7 mouse cellular contexts compared by ENCODE assay signal in the genomic region with DNA sequence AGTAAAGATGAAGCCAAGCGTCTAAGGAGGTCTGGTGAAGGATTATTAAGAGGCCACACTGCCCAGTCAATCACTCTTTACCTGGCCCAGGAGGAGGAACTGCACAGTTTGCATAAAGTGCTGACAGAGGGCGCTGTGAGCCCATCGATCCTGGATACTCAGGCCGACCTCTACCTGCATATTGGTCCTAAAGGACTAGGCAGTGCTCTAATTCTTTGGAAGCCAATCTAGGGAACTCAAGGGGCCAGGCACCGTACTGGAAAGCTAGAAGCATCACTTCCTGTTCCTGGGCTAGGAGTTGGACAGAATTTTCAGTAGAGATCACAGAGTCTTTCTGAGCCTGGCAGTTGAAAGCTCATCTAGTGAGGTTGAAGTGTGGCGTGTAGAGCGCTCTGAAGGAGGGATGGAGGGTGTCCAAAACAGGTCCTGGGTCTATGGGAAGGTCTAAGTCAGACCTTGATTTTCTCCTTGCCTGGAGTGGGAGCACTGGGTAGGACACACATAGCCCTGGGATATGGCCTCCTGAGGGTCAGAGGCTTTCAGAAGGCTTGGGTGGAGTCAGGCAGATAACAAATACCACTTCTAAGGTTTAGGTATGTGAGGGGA. TPM values are rescaled to one million over a fixed set of nuclear protein-coding genes. Genes with fewer than 3 reads are reported as not detected.
DNase-seq lines count a peak whose midpoint lies in the region; ATAC-seq and TF ChIP-seq lines count a peak whose summit lies in the region.

No protein-coding gene starts in this region.

- intact Hi-C loops in gastrocnemius, postnatal 14 days (cut with DNase I; ENCODE audit: low total_unique reads), result no loop called here

- H3K4me3 ChIP-seq in bone marrow, adult 2 months (replicated peaks; ENCODE audit: control insufficient read depth, low read depth, low read length), result no peak overlapping the region

- peak; percentile 27; the same call in 1 of the 2 replicates for ATAC-seq in megakaryocyte, adult 5-6 weeks (ENCODE audit: poor library complexity, severe bottlenecking)

- WGBS in bone marrow, adult 2 months, result 12% methylated on average over 7 of the region's 7 CpGs

- no peak overlapping the region; the same call in 1 of the 2 replicates for H3K27ac ChIP-seq in bone marrow, adult 2 months (ENCODE audit: control insufficient read depth, insufficient read depth, low read depth, low read length, poor library complexity)

- peaks cover 6% of the 10 kb centered on the region; the same call in 1 of the 2 replicates for H3K4me1 ChIP-seq in bone marrow, adult 2 months (ENCODE audit: control insufficient read depth, insufficient read depth, low read length)

- peak; percentile 52 to 63 for DNase-seq in urinary bladder, adult 18-20 months (ENCODE audit: low spot score in 2 of 2)
- DNase-seq in urinary bladder, postnatal 10 days (ENCODE audit: low spot score), result no peak
- DNase-seq in gastrocnemius, postnatal 14 days, result peak; percentile 52
- DNase-seq in kidney, adult 9 months, result peak; percentile 89
- DNase-seq in thymus, postnatal 4 days, result peak; percentile 81

- TF ChIP-seq CTCF in bone marrow, adult 2 months (IDR thresholded peaks at IDR 0.05; ENCODE audit: control insufficient read depth, insufficient read depth, low read length), result peak; percentile 84

- TF ChIP-seq POLR2A in bone marrow, adult 2 months (IDR thresholded peaks at IDR 0.05; ENCODE audit: borderline replicate concordance, control insufficient read depth, low read depth, low read length), result no peak

RNA-seq across cellular contexts. Expression of a gene that starts 4.4 kb away (rescaled TPM):
- polyA plus RNA-seq in bone marrow, adult 2 months (2011; ENCODE audit: insufficient read depth, insufficient read length, low replicate concordance, missing spikeins), result 0.59 and 1.6 TPM in 2 replicates
- under 1 TPM; 0.16 to 0.39 TPM for total RNA-seq in gastrocnemius, postnatal 14 days (2021)
- 0.39 and 0.80 TPM in 2 replicates for total RNA-seq in megakaryocyte, adult 5-6 weeks (2015)
- 0.55 TPM in 1 of 2 replicates, not detected in the other for total RNA-seq in megakaryocyte, adult 5-6 weeks (2017)

RNA-seq across cellular contexts. Expression of a gene that starts 4.8 kb away (rescaled TPM):
- polyA plus RNA-seq in bone marrow, adult 2 months (2011; ENCODE audit: insufficient read depth, insufficient read length, low replicate concordance, missing spikeins), result 47.8 and 69.5 TPM in 2 replicates
- total RNA-seq in gastrocnemius, postnatal 14 days (2021), result 10 to 100 TPM; 74.0 to 85.6 TPM
- 142 and 167 TPM in 2 replicates for total RNA-seq in megakaryocyte, adult 5-6 weeks (2015)
- 159 and 189 TPM in 2 replicates for total RNA-seq in megakaryocyte, adult 5-6 weeks (2017)

RNA-seq across cellular contexts. Expression of a gene that starts 8.6 kb away (rescaled TPM):
- polyA plus RNA-seq in bone marrow, adult 2 months (2011; ENCODE audit: insufficient read depth, insufficient read length, low replicate concordance, missing spikeins), result 30.7 and 39.3 TPM in 2 replicates
- 10 to 100 TPM; 32.5 to 37.3 TPM for total RNA-seq in gastrocnemius, postnatal 14 days (2021)
- total RNA-seq in megakaryocyte, adult 5-6 weeks (2015), result 84.6 and 95.5 TPM in 2 replicates
- total RNA-seq in megakaryocyte, adult 5-6 weeks (2017), result 72.1 and 82.3 TPM in 2 replicates

RNA-seq across cellular contexts. Expression of a gene that starts 19.8 kb away (rescaled TPM):
- 64.0 and 83.0 TPM in 2 replicates for polyA plus RNA-seq in bone marrow, adult 2 months (2011; ENCODE audit: insufficient read depth, insufficient read length, low replicate concordance, missing spikeins)
- 10 to 100 TPM; 14.2 to 14.6 TPM for total RNA-seq in gastrocnemius, postnatal 14 days (2021)
- total RNA-seq in megakaryocyte, adult 5-6 weeks (2015), result 42.9 and 68.4 TPM in 2 replicates
- total RNA-seq in megakaryocyte, adult 5-6 weeks (2017), result 31.5 and 52.2 TPM in 2 replicates

RNA-seq across cellular contexts. Expression of a gene that starts 21.7 kb away (rescaled TPM):
- polyA plus RNA-seq in bone marrow, adult 2 months (2011; ENCODE audit: insufficient read depth, insufficient read length, low replicate concordance, missing spikeins), result 0.67 TPM in 1 of 2 replicates, not detected in the other
- under 1 TPM; 0.21 to 0.22 TPM for total RNA-seq in gastrocnemius, postnatal 14 days (2021)
- 0.25 and 0.58 TPM in 2 replicates for total RNA-seq in megakaryocyte, adult 5-6 weeks (2015)
- 0.18 TPM in 1 of 2 replicates, not detected in the other for total RNA-seq in megakaryocyte, adult 5-6 weeks (2017)
